Mouse (Mus musculus): ENCODE measurements around the gene Syt9. TPM values are rescaled to one million over a fixed set of nuclear protein-coding genes. Genes with fewer than 3 reads are reported as not detected.

The Syt9 gene
- polyA plus RNA-seq, 1 experiment, result not detected

GRCm38 (mm10) chr7:107455118-107455521, 84.6 kb downstream of the Syt9 start:
- no peak overlapping the region for H3K4me3 ChIP-seq
- no peak for TF ChIP-seq SRF (IDR thresholded peaks at IDR 0.05; ENCODE audit: control insufficient read depth, insufficient read length, low read depth)
- TF ChIP-seq TCF12 (IDR thresholded peaks at IDR 0.05; ENCODE audit: insufficient read depth, poor library complexity, severe bottlenecking), result no peak
- no peak for TF ChIP-seq CEBPB (IDR thresholded peaks at IDR 0.05; ENCODE audit: insufficient read depth, poor library complexity, severe bottlenecking)
- no peak for TF ChIP-seq MYOG (IDR thresholded peaks at IDR 0.05; ENCODE audit: control insufficient read depth in 1 of 3, insufficient read depth in 1 of 3, insufficient read length in 2 of 3, low read depth in 2 of 3)
- TF ChIP-seq MAX (IDR thresholded peaks at IDR 0.05; ENCODE audit: low read depth), result no peak
- no peak for TF ChIP-seq TCF3 (IDR thresholded peaks at IDR 0.05; ENCODE audit: insufficient read length, low read depth)
- no peak for TF ChIP-seq E2F4 (IDR thresholded peaks at IDR 0.05; ENCODE audit: insufficient read depth)
- no peak for TF ChIP-seq POLR2AphosphoS2 (IDR thresholded peaks at IDR 0.05; ENCODE audit: insufficient read length, low read depth)
- no peak for TF ChIP-seq MYOD1 (IDR thresholded peaks at IDR 0.05; ENCODE audit: control insufficient read depth in 1 of 3, insufficient read length in 2 of 3, low read depth in 2 of 3)
- no peak for TF ChIP-seq USF1 (IDR thresholded peaks at IDR 0.05; ENCODE audit: low read depth)
- TF ChIP-seq REST (IDR thresholded peaks at IDR 0.05; ENCODE audit: insufficient read depth, insufficient read length), result no peak
- no peak for TF ChIP-seq POLR2A (IDR thresholded peaks at IDR 0.05; ENCODE audit: insufficient read length, low read depth)
- H3K4me2 ChIP-seq (ENCODE audit: low read depth), result no peak overlapping the region
- H3K79me2 ChIP-seq (ENCODE audit: control insufficient read depth, insufficient read depth), result no peaks in the 10 kb centered on the region
- no peak overlapping the region for H3ac ChIP-seq (ENCODE audit: control insufficient read depth, insufficient read length)
- no peaks in the 10 kb centered on the region for H3K36me3 ChIP-seq (ENCODE audit: control insufficient read depth, insufficient read depth)
- H3K27me3 ChIP-seq (ENCODE audit: control insufficient read depth, insufficient read depth, insufficient read length), result no peaks in the 10 kb centered on the region

GRCm38 (mm10) chr7:107461167-107461566, 90.6 kb downstream of the Syt9 start:
- Histone ChIP-seq H3ac (ENCODE audit: control insufficient read depth, insufficient read length) (no peak overlapping the region), H3K4me2 (ENCODE audit: low read depth) (no peak overlapping the region), H3K36me3 (ENCODE audit: control insufficient read depth, insufficient read depth) (no peaks in the 10 kb centered on the region), H3K4me3 (no peak overlapping the region), H3K79me2 (ENCODE audit: control insufficient read depth, insufficient read depth) (no peaks in the 10 kb centered on the region), H3K27me3 (ENCODE audit: control insufficient read depth, insufficient read depth, insufficient read length) (no peaks in the 10 kb centered on the region)
- TF ChIP-seq MYOD1 (IDR thresholded peaks at IDR 0.05; ENCODE audit: control insufficient read depth in 1 of 3, insufficient read length in 2 of 3, low read depth in 2 of 3), result no peak
- TF ChIP-seq REST (IDR thresholded peaks at IDR 0.05; ENCODE audit: insufficient read depth, insufficient read length), result no peak
- TF ChIP-seq TCF12 (IDR thresholded peaks at IDR 0.05; ENCODE audit: insufficient read depth, poor library complexity, severe bottlenecking), result no peak
- TF ChIP-seq POLR2A (IDR thresholded peaks at IDR 0.05; ENCODE audit: insufficient read length, low read depth), result no peak
- TF ChIP-seq TCF3 (IDR thresholded peaks at IDR 0.05; ENCODE audit: insufficient read length, low read depth), result no peak
- TF ChIP-seq POLR2AphosphoS2 (IDR thresholded peaks at IDR 0.05; ENCODE audit: insufficient read length, low read depth), result no peak
- TF ChIP-seq MAX (IDR thresholded peaks at IDR 0.05; ENCODE audit: low read depth), result no peak
- TF ChIP-seq USF1 (IDR thresholded peaks at IDR 0.05; ENCODE audit: low read depth), result no peak
- TF ChIP-seq CEBPB (IDR thresholded peaks at IDR 0.05; ENCODE audit: insufficient read depth, poor library complexity, severe bottlenecking), result no peak
- TF ChIP-seq E2F4 (IDR thresholded peaks at IDR 0.05; ENCODE audit: insufficient read depth), result no peak
- TF ChIP-seq MYOG (IDR thresholded peaks at IDR 0.05; ENCODE audit: control insufficient read depth in 1 of 3, insufficient read depth in 1 of 3, insufficient read length in 2 of 3, low read depth in 2 of 3), result no peak
- TF ChIP-seq SRF (IDR thresholded peaks at IDR 0.05; ENCODE audit: control insufficient read depth, insufficient read length, low read depth), result no peak

- Histone ChIP-seq H3K79me2 (ENCODE audit: control insufficient read depth, insufficient read depth) (no peaks in the 10 kb centered on the region), H3K4me2 (ENCODE audit: low read depth) (no peak overlapping the region), H3K27me3 (ENCODE audit: control insufficient read depth, insufficient read depth, insufficient read length) (no peaks in the 10 kb centered on the region), H3ac (ENCODE audit: control insufficient read depth, insufficient read length) (no peak overlapping the region), H3K36me3 (ENCODE audit: control insufficient read depth, insufficient read depth) (no peaks in the 10 kb centered on the region), H3K4me3 (no peak overlapping the region)
- TF ChIP-seq POLR2AphosphoS2 (IDR thresholded peaks at IDR 0.05; ENCODE audit: insufficient read length, low read depth) (no peak), SRF (IDR thresholded peaks at IDR 0.05; ENCODE audit: control insufficient read depth, insufficient read length, low read depth) (no peak), TCF12 (IDR thresholded peaks at IDR 0.05; ENCODE audit: insufficient read depth, poor library complexity, severe bottlenecking) (no peak), MYOD1 (IDR thresholded peaks at IDR 0.05; ENCODE audit: control insufficient read depth in 1 of 3, insufficient read length in 2 of 3, low read depth in 2 of 3) (no peak), TCF3 (IDR thresholded peaks at IDR 0.05; ENCODE audit: insufficient read length, low read depth) (no peak), USF1 (IDR thresholded peaks at IDR 0.05; ENCODE audit: low read depth) (no peak), E2F4 (IDR thresholded peaks at IDR 0.05; ENCODE audit: insufficient read depth) (no peak), POLR2A (IDR thresholded peaks at IDR 0.05; ENCODE audit: insufficient read length, low read depth) (no peak)
Observed at GRCm38 (mm10) chr7:107461699-107462440, 91.3 kb downstream of the Syt9 start.

- TF ChIP-seq REST (IDR thresholded peaks at IDR 0.05; ENCODE audit: insufficient read depth, insufficient read length) (no peak), TCF3 (IDR thresholded peaks at IDR 0.05; ENCODE audit: insufficient read length, low read depth) (no peak), MYOD1 (IDR thresholded peaks at IDR 0.05; ENCODE audit: control insufficient read depth in 1 of 3, insufficient read length in 2 of 3, low read depth in 2 of 3) (no peak)
- H3K4me2 ChIP-seq (ENCODE audit: low read depth), result no peak overlapping the region
- H3K79me2 ChIP-seq (ENCODE audit: control insufficient read depth, insufficient read depth), result no peaks in the 10 kb centered on the region
- no peaks in the 10 kb centered on the region for H3K27me3 ChIP-seq (ENCODE audit: control insufficient read depth, insufficient read depth, insufficient read length)
- no peak overlapping the region for H3ac ChIP-seq (ENCODE audit: control insufficient read depth, insufficient read length)
- H3K4me3 ChIP-seq, result no peak overlapping the region
- no peaks in the 10 kb centered on the region for H3K36me3 ChIP-seq (ENCODE audit: control insufficient read depth, insufficient read depth)
Observed at GRCm38 (mm10) chr7:107462962-107463361, 92.4 kb downstream of the Syt9 start.

- Histone ChIP-seq H3ac (ENCODE audit: control insufficient read depth, insufficient read length) (no peak overlapping the region), H3K4me2 (ENCODE audit: low read depth) (no peak overlapping the region), H3K36me3 (ENCODE audit: control insufficient read depth, insufficient read depth) (no peaks in the 10 kb centered on the region), H3K4me3 (no peak overlapping the region), H3K79me2 (ENCODE audit: control insufficient read depth, insufficient read depth) (no peaks in the 10 kb centered on the region), H3K27me3 (ENCODE audit: control insufficient read depth, insufficient read depth, insufficient read length) (no peaks in the 10 kb centered on the region)
- TF ChIP-seq REST (IDR thresholded peaks at IDR 0.05; ENCODE audit: insufficient read depth, insufficient read length) (no peak), TCF3 (IDR thresholded peaks at IDR 0.05; ENCODE audit: insufficient read length, low read depth) (no peak), MYOG (IDR thresholded peaks at IDR 0.05; ENCODE audit: control insufficient read depth in 1 of 3, insufficient read depth in 1 of 3, insufficient read length in 2 of 3, low read depth in 2 of 3) (no peak), MAX (IDR thresholded peaks at IDR 0.05; ENCODE audit: low read depth) (no peak), E2F4 (IDR thresholded peaks at IDR 0.05; ENCODE audit: insufficient read depth) (no peak), SRF (IDR thresholded peaks at IDR 0.05; ENCODE audit: control insufficient read depth, insufficient read length, low read depth) (no peak), CEBPB (IDR thresholded peaks at IDR 0.05; ENCODE audit: insufficient read depth, poor library complexity, severe bottlenecking) (no peak), POLR2A (IDR thresholded peaks at IDR 0.05; ENCODE audit: insufficient read length, low read depth) (no peak), TCF12 (IDR thresholded peaks at IDR 0.05; ENCODE audit: insufficient read depth, poor library complexity, severe bottlenecking) (no peak), USF1 (IDR thresholded peaks at IDR 0.05; ENCODE audit: low read depth) (no peak), MYOD1 (IDR thresholded peaks at IDR 0.05; ENCODE audit: control insufficient read depth in 1 of 3, insufficient read length in 2 of 3, low read depth in 2 of 3) (no peak), POLR2AphosphoS2 (IDR thresholded peaks at IDR 0.05; ENCODE audit: insufficient read length, low read depth) (no peak)
Observed at GRCm38 (mm10) chr7:107465081-107465480, 94.6 kb downstream of the Syt9 start.

Data from myocyte (in vitro differentiated cells).